Mouse (Mus musculus) MEL (cell line): ENCODE results near the gene Ppm1d. TPM values are rescaled to one million over a fixed set of nuclear protein-coding genes. Genes with fewer than 3 reads are reported as not detected.

Experiments used
- DNase-seq: peaks from one replicate; pipeline ENCODE4 v3.0.0; 2011; ENCODE audit warnings: low read depth, low spot score
- H3K27ac ChIP-seq: 2 replicates; pipeline ENCODE4 v1.5.1; 2012; ENCODE audit warnings: low read depth, mild to moderate bottlenecking, control low read depth, low read length, moderate library complexity; ENCODE audit not compliant: control insufficient read depth
- H3K27me3 ChIP-seq, 2 experiments: fragments of 150-350 bp in 1 of 2; sonication (generic) in 1 of 2; 2 replicates each; pipeline ENCODE4 v1.6.1; 2012; ENCODE audit warnings: low read length in 2 of 2, mild to moderate bottlenecking in 2 of 2, improper control_type of control experiment in 1 of 2, moderate library complexity in 1 of 2; ENCODE audit not compliant: insufficient read depth in 2 of 2, control insufficient read depth in 1 of 2
- H3K36me3 ChIP-seq, 2 experiments: 2 replicates each; pipeline ENCODE4 v1.6.1; 2012 to 2014; ENCODE audit warnings: low read length in 2 of 2, improper control_type of control experiment in 1 of 2, inconsistent platforms in 1 of 2, mild to moderate bottlenecking in 1 of 2; ENCODE audit not compliant: insufficient read depth in 2 of 2, control insufficient read depth in 1 of 2
- H3K4me1 ChIP-seq, 2 experiments: fragments of 150-350 bp in 1 of 2; sonication (generic) in 1 of 2; 2 replicates each; pipeline ENCODE4 v1.6.1; 2012; ENCODE audit warnings: low read length in 2 of 2, improper control_type of control experiment in 1 of 2, mild to moderate bottlenecking in 1 of 2; ENCODE audit not compliant: insufficient read depth in 2 of 2, control insufficient read depth in 1 of 2
- H3K4me3 ChIP-seq, 2 experiments: fragments of 150-350 bp in 1 of 2; sonication (generic) in 1 of 2; 2 replicates each; pipeline ENCODE4 v1.5.1; 2012; ENCODE audit warnings: low read depth in 2 of 2, low read length in 2 of 2, mild to moderate bottlenecking in 2 of 2, moderate library complexity in 2 of 2, control low read depth in 1 of 2, improper control_type of control experiment in 1 of 2; ENCODE audit not compliant: control insufficient read depth in 1 of 2, insufficient read depth in 1 of 2
- H3K79me2 ChIP-seq: 2 replicates; pipeline ENCODE4 v1.6.1; 2012; ENCODE audit warnings: mild to moderate bottlenecking, low read length, moderate library complexity; ENCODE audit not compliant: control insufficient read depth, poor library complexity, insufficient read depth
- H3K9ac ChIP-seq: 2 replicates; pipeline ENCODE4 v1.6.1; 2012; ENCODE audit warnings: low read depth, mild to moderate bottlenecking, control low read depth, low read length, moderate library complexity; ENCODE audit not compliant: control insufficient read depth, poor library complexity, severe bottlenecking
- H3K9me3 ChIP-seq: fragments of 150-350 bp; sonication (generic); replicated peaks from 2 replicates; pipeline ENCODE4 v1.6.1; 2012; ENCODE audit warnings: mild to moderate bottlenecking, low read length, improper control_type of control experiment, moderate library complexity; ENCODE audit not compliant: insufficient read depth
- BHLHE40 ChIP-seq: IDR thresholded peaks from 2 replicates; pipeline ENCODE4 v1.6.1; 2012; ENCODE audit warnings: low read depth, mild to moderate bottlenecking, inconsistent platforms, low read length, improper control_type of control experiment, borderline replicate concordance
- CHD1 ChIP-seq: IDR thresholded peaks from 2 replicates; pipeline ENCODE4 v1.6.1; 2012; ENCODE audit warnings: low read depth, mild to moderate bottlenecking, inconsistent platforms, low read length, improper control_type of control experiment
- CTCF ChIP-seq, 3 experiments: IDR thresholded peaks in 2 of 3; conservative IDR thresholded peaks in 1 of 3; 2 replicates each; pipeline ENCODE4 v1.5.1; 2011 to 2012; ENCODE audit warnings: low read length in 3 of 3, low read depth in 2 of 3, mild to moderate bottlenecking in 2 of 3, improper control_type of control experiment in 1 of 3, inconsistent platforms in 1 of 3, mixed read lengths in 1 of 3, moderate library complexity in 1 of 3; ENCODE audit not compliant: control insufficient read depth in 1 of 3, insufficient read depth in 1 of 3, poor library complexity in 1 of 3, severe bottlenecking in 1 of 3
- EP300 ChIP-seq, 2 experiments: IDR thresholded peaks; 2 replicates each; pipeline ENCODE4 v1.6.1; 2011; ENCODE audit warnings: improper control_type of control experiment in 2 of 2, low read length in 2 of 2, low read depth in 1 of 2, mild to moderate bottlenecking in 1 of 2
- GABPA ChIP-seq: IDR thresholded peaks from 2 replicates; pipeline ENCODE4 v1.6.1; 2012; ENCODE audit warnings: low read depth, mild to moderate bottlenecking, inconsistent platforms, low read length, improper control_type of control experiment, moderate library complexity
- KAT2A ChIP-seq: conservative IDR thresholded peaks from 2 replicates; pipeline ENCODE4 v1.6.1; 2012; ENCODE audit warnings: low read depth, low read length, improper control_type of control experiment, inconsistent platforms
- MAFK ChIP-seq: IDR thresholded peaks from 2 replicates; pipeline ENCODE4 v1.6.1; 2011; ENCODE audit warnings: low read depth, mild to moderate bottlenecking, low read length, improper control_type of control experiment, borderline replicate concordance
- MAX ChIP-seq: IDR thresholded peaks from 2 replicates; pipeline ENCODE4 v1.6.1; 2011; ENCODE audit warnings: low read length, improper control_type of control experiment
- MEF2A ChIP-seq: IDR thresholded peaks from 2 replicates; pipeline ENCODE4 v1.6.1; 2014; ENCODE audit warnings: low read depth, mild to moderate bottlenecking, inconsistent platforms, low read length, improper control_type of control experiment; ENCODE audit not compliant: poor library complexity, insufficient replicate concordance, severe bottlenecking; ENCODE audit errors: extremely low read depth
- MYB ChIP-seq: IDR thresholded peaks from 2 replicates; pipeline ENCODE4 v1.6.1; 2011; ENCODE audit warnings: mild to moderate bottlenecking, low read depth, low read length, improper control_type of control experiment
- MYC ChIP-seq: IDR thresholded peaks from 2 replicates; pipeline ENCODE4 v1.6.1; 2011; ENCODE audit warnings: low read depth, mild to moderate bottlenecking, low read length, improper control_type of control experiment, moderate library complexity
- NELFE ChIP-seq: IDR thresholded peaks from 2 replicates; pipeline ENCODE4 v1.6.1; 2011; ENCODE audit warnings: low read depth, low read length, improper control_type of control experiment
- NRF1 ChIP-seq: IDR thresholded peaks from 2 replicates; pipeline ENCODE4 v1.6.1; 2014; ENCODE audit warnings: low read depth, mild to moderate bottlenecking, inconsistent platforms, low read length, improper control_type of control experiment, moderate library complexity; ENCODE audit not compliant: poor library complexity, insufficient read depth, severe bottlenecking
- POLR2A ChIP-seq, 2 experiments: IDR thresholded peaks; 2 replicates each; pipeline ENCODE4 v1.6.1; 2011 to 2012; ENCODE audit warnings: low read length in 2 of 2, mild to moderate bottlenecking in 2 of 2, control low read depth in 1 of 2, improper control_type of control experiment in 1 of 2, low read depth in 1 of 2, moderate library complexity in 1 of 2; ENCODE audit not compliant: control insufficient read depth in 1 of 2, insufficient read depth in 1 of 2, poor library complexity in 1 of 2
- RAD21 ChIP-seq: IDR thresholded peaks from 2 replicates; pipeline ENCODE4 v1.6.1; 2011; ENCODE audit warnings: mild to moderate bottlenecking, low read depth, low read length, improper control_type of control experiment
- TAL1 ChIP-seq: IDR thresholded peaks from 2 replicates; pipeline ENCODE4 v1.6.1; 2012; ENCODE audit warnings: mild to moderate bottlenecking, inconsistent platforms, low read length, moderate library complexity, mixed read lengths
- TBP ChIP-seq: IDR thresholded peaks from 2 replicates; pipeline ENCODE4 v1.8.0; 2011; ENCODE audit warnings: low read depth, low read length, improper control_type of control experiment
- USF2 ChIP-seq, 2 experiments: IDR thresholded peaks; 2 replicates each; pipeline ENCODE4 v1.6.1; 2011 to 2012; ENCODE audit warnings: improper control_type of control experiment in 2 of 2, low read length in 2 of 2, borderline replicate concordance in 1 of 2, inconsistent platforms in 1 of 2, low read depth in 1 of 2, mild to moderate bottlenecking in 1 of 2; ENCODE audit not compliant: insufficient read depth in 1 of 2
- ZC3H11A ChIP-seq: IDR thresholded peaks from 2 replicates; pipeline ENCODE4 v1.6.1; 2012; ENCODE audit warnings: low read depth, mild to moderate bottlenecking, inconsistent platforms, low read length, improper control_type of control experiment
- ZMIZ1 ChIP-seq: IDR thresholded peaks from 2 replicates; pipeline ENCODE4 v1.6.1; 2012; ENCODE audit warnings: low read depth, mild to moderate bottlenecking, inconsistent platforms, low read length, improper control_type of control experiment, moderate library complexity
- ZNF384 ChIP-seq: IDR thresholded peaks from 2 replicates; pipeline ENCODE4 v1.6.1; 2012; ENCODE audit warnings: low read depth, mild to moderate bottlenecking, inconsistent platforms, low read length, improper control_type of control experiment
- polyA plus RNA-seq, 2 experiments: library from polyadenylated mRNA; stranded (reverse) in 1 of 2; unstranded in 1 of 2; fragments of >175 nt in 1 of 2; fragments of >200 nt in 1 of 2; gene quantifications; 2 replicates each; pipeline versions ENCODE4 v1.2.1 to v1.2.4; 2012; ENCODE audit warnings: low replicate concordance in 2 of 2, low read depth in 1 of 2; ENCODE audit not compliant: insufficient read length in 2 of 2, insufficient read depth in 1 of 2, missing spikeins in 1 of 2
- total RNA-seq: library from RNA; depleted of rRNA; stranded (reverse); fragments of 300-350 nt; gene quantifications from 2 replicates; pipeline ENCODE4 v1.2.3, GENCODE M21; 2012

Gene Ppm1d
- total and polyA plus RNA-seq, 3 experiments: 13.3 to 15.5 TPM; not detected in 1

- no peak; the same call in 1 of the 2 replicates for TF ChIP-seq GABPA
- peak; percentile 95 for TF ChIP-seq TBP
- peak; percentile 51 for TF ChIP-seq NELFE
- TF ChIP-seq MYC: peak; percentile 99
These were observed 12.7 kb downstream of the Ppm1d start (continued) for GRCm38 (mm10) chr11:85323567-85324330.

- H3K9me3 ChIP-seq: no peaks in the 10 kb centered on the region
- DNase-seq: no peak
- H3K27me3 ChIP-seq: no peaks in the 10 kb centered on the region
- peaks cover 3 to 10% of the 10 kb centered on the region in 2 experiments for H3K36me3 ChIP-seq
- peaks cover 7 to 10% of the 10 kb centered on the region in 2 experiments for H3K4me1 ChIP-seq
- H3K9ac ChIP-seq: no peak overlapping the region
- H3K4me3 ChIP-seq: no peak overlapping the region
- TF ChIP-seq USF2 (IDR thresholded peaks at IDR 0.05; ENCODE audit: borderline replicate concordance in 1 of 2, insufficient read depth in 1 of 2, low read depth in 1 of 2, low read length in 2 of 2) (no peak), ZC3H11A (no peak), MYB (no peak)
- peaks cover 10% of the 10 kb centered on the region for H3K79me2 ChIP-seq
- H3K27ac ChIP-seq: no peak overlapping the region
These were observed 17.7 kb downstream of the Ppm1d start for GRCm38 (mm10) chr11:85328717-85329116.

- H3K4me1 ChIP-seq: peaks cover 6 to 10% of the 10 kb centered on the region in 2 experiments; a peak in 3 of 4 replicates
- H3K4me3 ChIP-seq: no peak overlapping the region
- no peak for TF ChIP-seq TAL1
- TF ChIP-seq MEF2A: no peak
- TF ChIP-seq NELFE: no peak
- no peak for TF ChIP-seq RAD21
- no peak for TF ChIP-seq ZNF384
- TF ChIP-seq CHD1: no peak
- TF ChIP-seq ZMIZ1: no peak
- TF ChIP-seq NRF1: no peak
- TF ChIP-seq MAFK: no peak
- no peak for TF ChIP-seq EP300 (IDR thresholded peaks at IDR 0.05; ENCODE audit: low read depth in 1 of 2, low read length in 2 of 2)
- TF ChIP-seq CTCF (IDR thresholded peaks at IDR 0.05 in 2 of 3, conservative IDR thresholded peaks at IDR 0.05 in 1 of 3; ENCODE audit: control insufficient read depth in 1 of 3, insufficient read depth in 1 of 3, low read depth in 2 of 3, low read length in 3 of 3, poor library complexity in 1 of 3, severe bottlenecking in 1 of 3): no peak
- TF ChIP-seq BHLHE40: no peak
- no peak for TF ChIP-seq KAT2A
- TF ChIP-seq POLR2A (IDR thresholded peaks at IDR 0.05; ENCODE audit: control insufficient read depth in 1 of 2, insufficient read depth in 1 of 2, low read depth in 1 of 2, low read length in 2 of 2, poor library complexity in 1 of 2): no peak
- no peak for TF ChIP-seq ZC3H11A
- no peak for TF ChIP-seq GABPA
- TF ChIP-seq MAX: no peak
- no peak for TF ChIP-seq USF2 (IDR thresholded peaks at IDR 0.05; ENCODE audit: borderline replicate concordance in 1 of 2, insufficient read depth in 1 of 2, low read depth in 1 of 2, low read length in 2 of 2)
- TF ChIP-seq, all 39 proteins: peak for 0
- Histone ChIP-seq H3K9ac (no peak overlapping the region), H3K79me2 (peaks cover 7% of the 10 kb centered on the region), H3K27me3 (no peaks in the 10 kb centered on the region), H3K36me3 (peaks cover 3 to 7% of the 10 kb centered on the region in 2 experiments), H3K9me3 (no peaks in the 10 kb centered on the region), H3K27ac (no peak overlapping the region)
- DNase-seq: no peak
These were observed 18.3 kb downstream of the Ppm1d start for GRCm38 (mm10) chr11:85329167-85329894.
